Mouse (Mus musculus) heart, postnatal 0 days (tissue): ENCODE results near the gene Esp24.

ENCODE experiments used
- CTCF ChIP-seq: IDR thresholded peaks from 2 replicates; pipeline ENCODE4 v1.5.1; 2016; ENCODE audit warnings: antibody characterized with exemption, control low read depth, low read depth
- EP300 ChIP-seq: IDR thresholded peaks from 2 replicates; pipeline ENCODE4 v1.6.1; 2016; ENCODE audit warnings: antibody characterized with exemption, low read depth

DNA sequence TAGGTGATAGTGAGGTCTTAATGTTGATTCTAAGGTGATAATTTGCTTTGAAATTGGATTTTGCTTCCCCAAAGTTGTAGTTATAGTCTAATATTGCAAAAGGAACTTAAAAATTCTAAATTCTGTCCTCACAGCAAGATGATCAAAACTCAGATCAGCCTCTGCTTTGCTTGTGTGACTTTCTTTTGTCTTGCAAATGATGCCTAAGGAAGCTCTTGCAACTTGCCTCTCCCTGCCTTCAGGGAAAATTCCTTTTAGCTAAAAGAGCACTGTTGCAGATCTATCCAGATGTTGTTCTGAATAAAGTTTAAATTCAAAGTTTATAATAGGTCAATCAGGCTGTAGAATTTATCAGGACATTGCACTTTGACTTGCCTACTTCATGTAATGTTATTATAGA is 27.1 kb downstream of the Esp24 start:
- TF ChIP-seq CTCF (no peak), EP300 (no peak)
